Mouse (Mus musculus): ENCODE measurements around the gene AC170998.1. TPM values are rescaled to one million over a fixed set of nuclear protein-coding genes. Genes with fewer than 3 reads are reported as not detected.

Gene AC170998.1
- polyA plus RNA-seq (2021): 30.9 TPM

DNA sequence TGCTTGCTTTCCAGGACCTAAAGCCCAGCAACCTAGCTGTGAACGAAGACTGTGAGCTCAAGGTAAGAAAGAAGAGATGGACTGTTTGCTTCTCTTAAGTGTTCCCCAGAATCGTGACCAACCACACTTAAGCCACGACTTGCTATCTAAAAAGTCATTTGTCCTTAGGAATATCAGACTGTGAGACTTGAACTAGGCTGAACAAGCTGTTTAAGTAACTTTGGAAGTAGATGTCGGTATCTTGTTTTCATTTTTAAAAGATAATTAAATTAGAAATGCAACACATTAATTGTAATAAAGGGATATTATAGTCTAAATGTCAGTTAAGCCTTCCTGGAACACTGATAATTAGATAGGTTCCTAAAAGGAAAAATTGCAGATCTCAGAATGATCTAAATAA lies at the start of gene AC170998.1:
Gene AC170998.1, plus strand, starts transcription at position 301 of the 400 bp plus-strand sequence.
- in situ Hi-C loops (cut with MboI; ENCODE audit: low pct_unique_long_range_greater_than_20kb): no loop called here
- DNase-seq (ENCODE audit: low read depth, low spot score): no peak
- ATAC-seq: no peak
- ChIA-PET POLR2A (no interaction called here), CTCF (interaction anchor here (0.9 to 1.5 kb wide), 2 partner anchors 13 to 22 kb away, joined by 3 read pairs; no protein-coding TSS in a partner anchor)
- no peaks in the 10 kb centered on the region for H3K27me3 ChIP-seq
- TF ChIP-seq CTCF (IDR thresholded peaks at IDR 0.05): no peak

DNA sequence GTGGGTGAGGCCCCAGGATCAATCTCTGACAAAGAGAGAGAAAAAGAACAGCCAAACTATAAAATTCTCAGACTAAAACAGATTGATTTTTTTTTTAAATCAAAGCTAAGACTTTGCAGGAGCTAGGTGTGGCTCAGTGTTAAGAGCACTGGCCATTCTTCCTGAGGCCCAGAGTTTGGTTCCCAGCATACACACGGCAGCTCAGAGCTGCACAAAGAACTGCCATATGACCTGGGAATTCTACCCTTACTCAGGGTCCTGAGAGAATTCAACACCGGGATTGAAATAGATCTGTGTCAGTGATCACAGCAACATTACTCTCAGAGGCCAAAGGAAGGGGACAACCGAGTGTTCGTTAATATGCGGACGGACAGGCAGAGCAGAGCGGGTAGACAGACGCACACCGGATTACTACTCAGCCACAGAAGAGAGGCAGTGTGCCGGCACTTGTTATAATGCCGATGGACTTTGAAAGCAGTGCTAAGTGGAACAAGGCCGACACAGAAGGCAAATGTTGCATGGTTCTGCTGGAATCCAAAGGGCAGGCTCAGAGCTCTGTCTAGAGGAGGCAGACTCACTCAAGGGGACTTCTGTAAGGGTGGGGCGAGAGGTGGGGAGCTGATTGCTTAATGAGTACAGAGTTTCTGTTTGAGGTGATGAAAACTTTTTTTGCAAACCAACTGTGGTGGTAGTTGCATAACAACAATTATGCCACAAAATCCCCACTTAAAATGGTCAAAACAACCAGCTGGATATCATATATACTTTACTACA lies 43.4 kb upstream of the AC170998.1 start:
- CTCF ChIA-PET: no interaction called here
- DNase-seq (ENCODE audit: low read depth, low spot score) (no peak), ATAC-seq (no peak)

DNA sequence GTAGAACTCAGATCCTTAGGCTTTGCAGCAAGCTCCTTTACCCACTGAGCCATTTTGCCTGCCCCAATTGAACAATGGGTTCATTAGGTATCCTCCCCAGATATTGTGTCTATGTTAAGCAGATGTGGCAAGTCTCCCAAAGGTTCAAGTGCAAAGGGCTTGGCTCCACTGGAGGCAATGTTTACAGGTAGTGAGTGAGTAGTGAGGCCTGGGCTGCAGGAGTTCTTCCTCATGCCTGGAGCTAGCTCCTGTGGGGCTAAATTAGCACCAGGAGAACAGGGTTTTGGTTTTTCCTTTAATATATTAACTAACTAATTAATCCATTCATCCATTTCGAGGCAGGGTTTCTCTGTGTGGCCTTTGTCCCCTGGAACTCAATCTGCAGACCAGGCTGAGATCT lies 42.3 kb upstream of the AC170998.1 start:
- ChIA-PET POLR2A (no interaction called here), CTCF (no interaction called here)
- in situ Hi-C loops (cut with MboI; ENCODE audit: low pct_unique_long_range_greater_than_20kb): no loop called here
- H3K27me3 ChIP-seq: peaks cover 3% of the 10 kb centered on the region
- no peak for TF ChIP-seq CTCF (IDR thresholded peaks at IDR 0.05)
- no peak for DNase-seq (ENCODE audit: low read depth, low spot score)
- ATAC-seq: no peak

More for the DNA sequence above, 43.4 kb upstream of the AC170998.1 start:
- in situ Hi-C loops (cut with MboI; ENCODE audit: low pct_unique_long_range_greater_than_20kb): no loop called here
- H3K27me3 ChIP-seq: peaks cover 3% of the 10 kb centered on the region
- POLR2A ChIA-PET: no interaction called here
- TF ChIP-seq CTCF (IDR thresholded peaks at IDR 0.05): no peak

DNA sequence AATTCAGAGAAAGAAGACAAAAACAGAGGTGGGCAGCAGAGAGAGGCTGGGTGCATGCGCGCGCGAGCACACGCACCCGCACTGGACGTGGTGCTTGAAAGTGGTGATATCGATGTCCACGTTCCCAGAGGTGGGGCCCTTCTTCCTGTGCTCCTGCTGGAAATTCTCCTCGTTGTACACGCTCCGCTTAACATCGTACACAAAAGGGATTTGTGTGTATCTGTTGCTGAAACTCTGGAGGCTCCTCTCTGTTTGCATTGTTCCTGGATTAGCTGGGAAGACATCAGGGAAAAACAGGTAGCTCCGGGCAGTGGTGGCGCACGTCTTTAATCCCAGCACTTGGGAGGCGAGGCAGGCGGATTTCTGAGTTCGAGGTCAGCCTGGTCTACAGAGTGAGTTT lies 41.3 kb upstream of the AC170998.1 start:
- ATAC-seq (no peak), DNase-seq (ENCODE audit: low read depth, low spot score) (no peak)
- no peak for TF ChIP-seq CTCF (IDR thresholded peaks at IDR 0.05)
- ChIA-PET CTCF (no interaction called here), POLR2A (no interaction called here)
- peaks cover 3% of the 10 kb centered on the region for H3K27me3 ChIP-seq
- in situ Hi-C loops (cut with MboI; ENCODE audit: low pct_unique_long_range_greater_than_20kb): no loop called here

DNA sequence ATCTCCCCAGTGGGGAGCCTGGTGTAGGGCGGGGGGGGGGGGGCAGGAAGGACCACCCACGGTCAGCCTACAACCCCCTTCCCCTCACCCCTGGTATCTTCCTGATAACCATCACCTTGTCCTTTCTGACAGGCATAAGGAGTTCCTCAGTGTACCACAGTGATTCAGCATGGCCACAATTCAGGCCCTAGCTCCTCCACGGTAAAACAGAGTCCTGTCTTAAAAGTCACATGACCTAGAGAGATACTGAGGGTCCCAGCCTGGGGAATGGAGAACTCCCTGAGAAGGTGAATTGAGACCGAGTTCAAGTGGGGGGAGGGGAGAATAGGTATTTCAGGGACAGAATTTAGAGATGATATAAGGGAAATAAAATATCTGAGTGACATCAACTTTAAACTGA lies 38.5 kb upstream of the AC170998.1 start:
- no peaks in the 10 kb centered on the region for H3K27me3 ChIP-seq
- POLR2A ChIA-PET: interaction anchor here (0.6 kb wide), 1 partner anchor 113 kb away, joined by 4 read pairs; no protein-coding TSS in a partner anchor
- ATAC-seq (no peak), DNase-seq (ENCODE audit: low read depth, low spot score) (no peak)
- CTCF ChIA-PET: interaction anchor here (1.0 kb wide), 1 partner anchor 74 kb away, joined by 3 read pairs; no protein-coding TSS in a partner anchor
- TF ChIP-seq CTCF (IDR thresholded peaks at IDR 0.05): no peak
- in situ Hi-C loops (cut with MboI; ENCODE audit: low pct_unique_long_range_greater_than_20kb): no loop called here

DNA sequence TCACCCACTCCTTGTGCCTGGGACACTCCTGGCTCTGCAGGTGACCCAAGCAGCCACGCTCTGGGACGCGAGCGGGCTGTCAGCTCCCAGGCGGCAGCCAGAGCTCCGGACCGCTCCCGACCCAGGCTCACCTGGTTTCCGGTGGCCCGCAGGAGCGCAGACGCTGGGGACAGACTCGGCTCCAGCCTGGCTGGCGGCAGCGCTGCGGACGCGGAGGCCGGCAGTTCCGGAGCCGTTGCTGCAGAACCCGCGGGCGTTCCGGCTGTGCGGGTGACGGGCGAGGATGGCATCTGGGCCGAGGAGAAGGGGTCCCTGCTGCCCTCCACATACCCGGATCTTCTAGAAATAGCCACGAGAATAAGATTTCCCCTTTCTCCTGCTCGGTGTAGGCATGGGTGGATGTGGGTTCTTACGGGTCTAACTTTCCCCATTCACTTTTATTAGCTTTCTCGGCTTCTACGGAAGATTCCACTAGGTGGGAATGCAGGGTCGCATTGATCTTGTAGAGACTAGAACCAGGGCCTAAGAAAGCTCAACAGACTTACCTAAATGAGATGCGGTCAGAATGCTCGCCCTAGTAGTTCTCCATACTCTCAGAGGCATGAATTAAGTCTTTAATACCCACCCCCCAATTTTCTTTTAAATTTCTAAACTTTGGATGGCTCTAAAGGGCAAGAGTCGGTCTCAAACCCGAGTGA lies 36.1 kb upstream of the AC170998.1 start, which contains the start of gene Slc26a8:
Gene Slc26a8, minus strand, starts transcription at position 648 of the 698 bp plus-strand sequence.
- in situ Hi-C loops (cut with MboI; ENCODE audit: low pct_unique_long_range_greater_than_20kb): no loop called here
- ChIA-PET POLR2A (interaction anchor here (0.6 kb wide), 1 partner anchor 77 kb away, joined by 6 read pairs; no protein-coding TSS in a partner anchor), CTCF (interaction anchor here (1.7 to 2.7 kb wide), 2 partner anchors 12 to 72 kb away, joined by 4 to 6 read pairs; no protein-coding TSS in a partner anchor)
- no peak for TF ChIP-seq CTCF (IDR thresholded peaks at IDR 0.05)
- H3K27me3 ChIP-seq: no peaks in the 10 kb centered on the region
- DNase-seq (ENCODE audit: low read depth, low spot score) (no peak), ATAC-seq (no peak)

DNA sequence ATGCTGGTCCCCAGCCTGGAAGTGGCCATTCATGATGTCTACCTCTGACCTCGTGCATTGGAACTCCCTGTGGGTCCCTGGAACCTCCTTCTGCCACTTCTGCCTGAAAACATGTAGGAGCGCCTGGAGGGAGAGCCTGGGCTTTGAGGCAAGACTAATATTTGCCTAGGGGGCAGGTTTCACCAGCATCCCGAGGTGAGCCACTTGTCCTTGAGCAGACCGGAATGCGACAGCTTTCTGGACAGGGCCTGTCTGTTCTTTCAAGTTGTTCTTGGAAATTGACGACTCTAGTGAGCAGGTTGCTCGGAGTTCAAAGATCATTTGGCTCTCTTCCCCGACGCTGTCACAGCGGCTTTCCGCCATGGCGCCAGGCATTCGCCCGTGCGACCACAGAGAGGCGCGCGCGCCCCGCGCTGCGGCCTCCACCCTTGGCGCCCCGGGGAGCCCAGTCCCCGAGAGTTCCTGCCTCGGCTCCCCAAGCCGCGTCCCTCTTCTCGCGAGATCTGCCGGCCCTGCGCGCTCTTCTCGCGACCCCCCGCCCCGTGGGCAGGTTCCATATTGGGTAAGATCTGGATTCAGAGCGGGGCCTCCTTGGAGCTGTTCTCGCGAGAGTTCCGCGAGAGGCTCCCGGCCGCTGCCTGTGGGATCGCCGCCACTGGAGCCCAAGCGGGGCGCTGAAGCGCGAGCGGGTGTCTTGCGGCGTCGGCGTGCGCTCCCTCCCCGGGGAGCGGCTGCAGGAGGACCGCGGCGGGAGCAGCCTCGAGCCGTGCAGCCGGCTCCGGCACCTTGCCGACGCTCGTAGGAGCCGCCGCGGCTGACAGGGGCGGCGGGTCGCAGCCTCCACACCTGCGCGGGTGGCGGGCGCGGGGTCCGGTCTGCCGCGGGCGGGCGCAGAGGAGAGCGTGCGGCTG lies 34.9 kb upstream of the AC170998.1 start, which contains the start of gene Mapk14:
Gene Mapk14, plus strand, starts transcription at position 554 of the 911 bp plus-strand sequence.
- ATAC-seq (peak; percentile 79), DNase-seq (ENCODE audit: low read depth, low spot score) (peak; percentile 93)
- ChIA-PET CTCF (interaction anchor here (1.4 to 2.7 kb wide), 6 partner anchors 11 to 234 kb away, joined by 4 to 6 read pairs (median 4); no protein-coding TSS in a partner anchor), POLR2A (interaction anchor here (1.5 to 1.8 kb wide), 2 partner anchors 13 to 15 kb away, joined by 5 read pairs; no protein-coding TSS in a partner anchor)
- no peaks in the 10 kb centered on the region for H3K27me3 ChIP-seq
- peak; percentile 100 for TF ChIP-seq CTCF (IDR thresholded peaks at IDR 0.05)
- in situ Hi-C loops (cut with MboI; ENCODE audit: low pct_unique_long_range_greater_than_20kb): no loop called here

DNA sequence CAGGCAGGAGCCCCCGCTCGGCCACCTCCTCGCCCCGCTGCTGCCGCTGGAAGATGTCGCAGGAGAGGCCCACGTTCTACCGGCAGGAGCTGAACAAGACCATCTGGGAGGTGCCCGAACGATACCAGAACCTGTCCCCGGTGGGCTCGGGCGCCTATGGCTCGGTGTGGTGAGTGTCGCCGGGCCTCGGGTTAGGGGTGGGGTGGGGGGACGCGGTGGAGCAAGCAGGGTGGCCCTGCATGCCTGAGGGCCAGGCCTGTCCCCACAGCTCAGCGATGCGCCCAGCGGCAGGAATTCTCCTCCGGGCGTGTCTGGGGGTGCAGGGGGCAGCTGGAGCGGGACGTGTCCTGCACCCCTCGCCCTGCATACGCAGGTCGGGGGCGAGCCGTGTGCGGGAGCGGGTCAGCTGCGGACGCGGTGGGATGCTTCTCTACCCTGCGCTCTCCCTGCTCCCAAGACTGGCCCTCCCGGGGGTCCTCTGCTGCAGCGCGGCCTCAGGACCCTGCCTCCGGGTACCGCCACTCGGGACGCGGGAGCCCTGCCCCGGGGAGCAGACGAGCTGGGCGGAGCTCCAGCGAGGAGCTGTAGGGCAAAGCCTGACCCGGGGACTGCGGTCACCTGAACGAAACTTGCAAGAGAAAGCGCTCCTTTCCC lies 34.1 kb upstream of the AC170998.1 start:
- no peak for DNase-seq (ENCODE audit: low read depth, low spot score)
- in situ Hi-C loops (cut with MboI; ENCODE audit: low pct_unique_long_range_greater_than_20kb): no loop called here

DNA sequence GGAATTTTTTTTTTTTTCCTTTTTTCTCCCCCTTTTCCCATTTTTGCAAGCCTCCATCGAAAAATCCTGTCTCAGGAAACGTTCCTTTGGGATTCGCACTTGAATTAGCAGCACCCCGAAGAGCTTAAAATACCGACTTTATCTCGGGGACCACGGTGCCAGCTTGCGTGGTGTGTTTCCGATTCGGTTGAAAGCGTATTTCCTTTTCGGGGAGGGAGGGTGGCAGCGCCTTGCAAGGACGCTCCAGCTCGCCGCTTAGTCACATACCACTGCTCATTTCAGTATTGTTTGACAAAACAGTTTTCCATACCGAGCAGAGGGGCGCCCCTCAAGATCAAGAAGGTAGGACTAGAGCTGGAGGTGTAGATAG lies 33.6 kb upstream of the AC170998.1 start:
- in situ Hi-C loops (cut with MboI; ENCODE audit: low pct_unique_long_range_greater_than_20kb): no loop called here
- no peaks in the 10 kb centered on the region for H3K27me3 ChIP-seq
- ChIA-PET CTCF (interaction anchor here (1.3 to 2.5 kb wide), 5 partner anchors 13 to 235 kb away, joined by 3 to 9 read pairs (median 4); no protein-coding TSS in a partner anchor), POLR2A (interaction anchor here (0.7 to 1.8 kb wide), 4 partner anchors 12 to 109 kb away, joined by 3 to 5 read pairs (median 5); partner anchors contain the start of gene Brpf3)
- ATAC-seq (no peak), DNase-seq (ENCODE audit: low read depth, low spot score) (no peak)
- no peak for TF ChIP-seq CTCF (IDR thresholded peaks at IDR 0.05)

More for the DNA sequence above, 34.1 kb upstream of the AC170998.1 start:
- peak; percentile 42 for ATAC-seq
- POLR2A ChIA-PET: interaction anchor here (0.7 to 1.8 kb wide), 4 partner anchors 12 to 109 kb away, joined by 3 to 5 read pairs (median 5); partner anchors contain the start of gene Brpf3
- CTCF ChIA-PET: interaction anchor here (1.3 to 2.7 kb wide), 9 partner anchors 10 to 235 kb away, joined by 3 to 9 read pairs (median 4); no protein-coding TSS in a partner anchor
- H3K27me3 ChIP-seq: no peaks in the 10 kb centered on the region
- TF ChIP-seq CTCF (IDR thresholded peaks at IDR 0.05): peak; percentile 33
